15 mouse cellular contexts compared by ENCODE assay signal in the genomic region with DNA sequence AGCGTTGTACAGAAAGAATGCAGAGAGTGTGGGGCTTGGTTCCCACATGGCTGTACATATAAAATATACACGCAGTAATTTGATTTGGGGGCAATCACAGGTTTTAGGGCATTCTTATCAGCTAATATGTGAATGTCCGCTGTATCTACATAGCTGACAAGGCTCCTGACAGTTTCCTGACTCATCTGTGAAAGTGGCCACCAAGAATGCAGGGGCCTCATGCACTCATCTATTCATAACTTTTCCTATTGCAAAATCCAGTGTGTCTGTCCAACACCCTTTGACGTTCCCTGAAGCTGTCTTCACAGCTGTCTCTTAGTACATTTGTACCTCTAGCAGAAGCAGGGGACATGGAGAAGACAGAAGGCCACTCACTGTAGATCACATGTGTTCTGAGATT. TPM values are rescaled to one million over a fixed set of nuclear protein-coding genes. Genes with fewer than 3 reads are reported as not detected.
"Had no signal": no experiment of that assay in that cellular context is flagged by ENCODE, and none has a peak within 500 bp of the region (broad histone marks: within the 10 kb centered on the region; RNA-seq: fewer than 3 reads in every experiment).

No protein-coding gene starts in this region.

- H3K4me3 ChIP-seq: limb, embryonic 13.5 days; midbrain, embryonic 10.5 days; neural tube, embryonic 12.5 days had no signal

- H3K9me3 ChIP-seq: limb, embryonic 13.5 days; midbrain, embryonic 10.5 days; neural tube, embryonic 12.5 days had no signal

- H3K27ac ChIP-seq: limb, embryonic 13.5 days; liver, embryonic 14.5 days; midbrain, embryonic 10.5 days; neural tube, embryonic 12.5 days; stomach, postnatal 0 days had no signal

- H3K4me2 ChIP-seq: limb, embryonic 13.5 days; neural tube, embryonic 12.5 days had no signal

- DNase-seq: kidney, postnatal 14 days; left cerebral cortex, postnatal 4 days; lung, adult 18-20 months; lung, postnatal 4 days; midbrain, embryonic 14.5 days; thymus, adult 18-20 months; thymus, postnatal 14 days had no signal

- H3K9ac ChIP-seq: limb, embryonic 13.5 days; liver, embryonic 14.5 days; neural tube, embryonic 12.5 days had no signal

- H3K36me3 ChIP-seq: limb, embryonic 13.5 days; midbrain, embryonic 10.5 days; neural tube, embryonic 12.5 days had no signal

- H3K27me3 ChIP-seq: neural tube, embryonic 12.5 days had no signal

- H3K4me1 ChIP-seq: limb, embryonic 13.5 days; midbrain, embryonic 10.5 days had no signal

RNA-seq across cellular contexts. Expression of gene Enox1, which starts 11.5 kb away (rescaled TPM):
- total RNA-seq: megakaryocyte, adult 5-6 weeks; neutrophil, adult 5-6 weeks had no signal
- polyA plus RNA-seq: liver, adult 2 months had no signal
